Mouse (Mus musculus): ENCODE data around the gene Celf5.

DNA sequence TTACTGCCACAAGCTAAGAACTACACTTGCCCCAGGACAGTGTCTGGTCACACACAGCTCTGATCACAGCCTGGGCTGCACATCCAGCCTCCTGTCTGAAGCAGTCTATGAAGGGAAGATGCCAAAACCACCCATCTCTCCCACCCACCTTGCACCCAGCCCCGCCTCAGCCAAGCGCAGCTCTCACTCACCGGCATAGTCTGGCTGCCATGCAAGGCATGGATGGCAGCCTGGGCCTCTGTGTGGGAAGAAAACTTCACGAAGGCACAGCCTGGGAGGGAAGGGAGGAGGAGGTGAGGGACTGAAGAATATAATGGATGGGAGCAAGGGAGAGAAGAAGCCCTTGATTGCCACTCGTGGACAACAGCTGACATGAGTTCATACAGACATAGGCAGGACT, 13.3 kb downstream of the Celf5 start:
- TF ChIP-seq CTCF (conservative IDR thresholded peaks at IDR 0.05; ENCODE audit: insufficient read depth, insufficient read length, low read depth, low read length) (no peak), POLR2A (IDR thresholded peaks at IDR 0.05; ENCODE audit: low read depth, low read length) (no peak)
